Mouse (Mus musculus) lung, adult 2 months (tissue): ENCODE measurements around the gene Prkch.

Experiments
- CTCF ChIP-seq: fragments of 200-500 bp; IDR thresholded peaks from 2 replicates; pipeline ENCODE4 v1.5.1; 2011; ENCODE audit warnings: mild to moderate bottlenecking, low read length, control low read depth; ENCODE audit not compliant: insufficient read depth
- POLR2A ChIP-seq: fragments of 200-500 bp; IDR thresholded peaks from 2 replicates; pipeline ENCODE4 v1.6.1; 2011; ENCODE audit warnings: low read depth, mild to moderate bottlenecking, control low read depth, low read length, borderline replicate concordance; ENCODE audit errors: extremely low read depth

- TF ChIP-seq POLR2A (no peak), CTCF (no peak)
Measured at GRCm38 (mm10) chr12:73696946-73697345, 112.3 kb downstream of the Prkch start.
